Mouse (Mus musculus) kidney, adult 10 weeks (tissue): Measurements from ENCODE around the gene Baz1b. TPM values are rescaled to one million over a fixed set of nuclear protein-coding genes. Genes with fewer than 3 reads are reported as not detected.

ENCODE experiments used
- polyA plus RNA-seq: library from polyadenylated mRNA; stranded (reverse); fragments of 350-450 nt; fragmentation: Illumina TruSeq; extraction: RNeasy Lipid Tissue Mini Kit (QIAGEN cat#74804); gene quantifications from one replicate; pipeline ENCODE4 v1.2.3, GENCODE M21; 2014; ENCODE audit warnings: low read depth, low replicate concordance

Baz1b gene
- polyA plus RNA-seq: 32.9 TPM

GRCm38 (mm10) chr5:135186621-135187348 is at the start of gene Baz1b:
TSS of gene Baz1b (plus strand) at chr5:135187264.

GRCm38 (mm10) chr5:135149053-135149819 is 37.8 kb upstream of the Baz1b start, which contains the start of gene Tbl2:
TSS of gene Tbl2 (plus strand) at chr5:135149657.

GRCm38 (mm10) chr5:135168063-135169062 is 18.7 kb upstream of the Baz1b start, which contains the start of gene Bcl7b:
TSS of gene Bcl7b (plus strand) at chr5:135168283.

GRCm38 (mm10) chr5:135251079-135251454 is 64.0 kb downstream of the Baz1b start, which contains the start of gene Fzd9:
TSS of gene Fzd9 (minus strand) at chr5:135251230.

Other genes starting within 250 kb of the Baz1b start
- gene Cldn4, start 240.3 kb upstream of the Baz1b start, polyA plus RNA-seq: 0.57 TPM
- gene Cldn3, start 201.1 kb upstream of the Baz1b start, polyA plus RNA-seq: not detected
- gene Abhd11, start 178.1 kb upstream of the Baz1b start, polyA plus RNA-seq: 4.7 TPM
- not detected for gene Stx1a, start 163.8 kb upstream of the Baz1b start, polyA plus RNA-seq
- gene Dnajc30, start 123.1 kb upstream of the Baz1b start, polyA plus RNA-seq: 15.1 TPM
- gene Bud23, start 122.3 kb upstream of the Baz1b start, polyA plus RNA-seq: 12.3 TPM
- not detected for gene Vps37d, start 109.0 kb upstream of the Baz1b start, polyA plus RNA-seq
- gene Mlxipl, start 97.4 kb upstream of the Baz1b start, polyA plus RNA-seq: 5.9 TPM
- gene Tbl2, start 37.6 kb upstream of the Baz1b start, polyA plus RNA-seq: 3.3 TPM
- gene Bcl7b, start 19.0 kb upstream of the Baz1b start, polyA plus RNA-seq: 12.0 TPM
- not detected for gene Fzd9, start 64.0 kb downstream of the Baz1b start, polyA plus RNA-seq
- gene Fkbp6, start 162.8 kb downstream of the Baz1b start, polyA plus RNA-seq: not detected
- not detected for gene Trim50, start 166.0 kb downstream of the Baz1b start, polyA plus RNA-seq
- gene Nsun5, start 182.7 kb downstream of the Baz1b start, polyA plus RNA-seq: 1.9 TPM
- gene Pom121, start 207.3 kb downstream of the Baz1b start, polyA plus RNA-seq: 1.6 TPM